Mouse (Mus musculus) inflammation-experienced regulatory T-cells (primary cell): ENCODE data around the gene U90926. TPM values are rescaled to one million over a fixed set of nuclear protein-coding genes. Genes with fewer than 3 reads are reported as not detected.

ENCODE experiments used
- polyA plus RNA-seq, 2 experiments: library from polyadenylated mRNA; unstranded; fragments of 100-300 nt; shearing (Covaris generic); gene quantifications; one replicate each; pipeline ENCODE4 v1.2.1; 2017

U90926 gene
- not detected for polyA plus RNA-seq

GRCm38 (mm10) chr5:92215308-92215707, at the start of gene U90926:
TSS of gene U90926 (minus strand) at chr5:92215408.

GRCm38 (mm10) chr5:92256218-92256617, 41.0 kb upstream of the U90926 start, which contains the start of gene Ppef2:
TSS of gene Ppef2 (minus strand) at chr5:92256278.

Other genes starting within 250 kb of the U90926 start
- under 1 TPM in 1 of 2 experiments, not detected in 1; 0.76 TPM for gene Odaph, start 227.9 kb downstream of the U90926 start, polyA plus RNA-seq
- gene Cdkl2, start 171.5 kb downstream of the U90926 start, polyA plus RNA-seq, result 1 to 10 TPM; 4.8 to 5.4 TPM
- 100 to 1,000 TPM; 159 to 181 TPM for gene G3bp2, start 131.7 kb downstream of the U90926 start, polyA plus RNA-seq
- 10 to 100 TPM; 40.3 to 56.6 TPM for gene Uso1, start 77.5 kb downstream of the U90926 start, polyA plus RNA-seq
- under 1 TPM; 0.30 to 0.87 TPM for gene Ppef2, start 40.9 kb upstream of the U90926 start, polyA plus RNA-seq
- gene Naaa, start 62.8 kb upstream of the U90926 start, polyA plus RNA-seq, result 10 to 100 TPM; 10.8 to 13.4 TPM
- gene Sdad1, start 95.1 kb upstream of the U90926 start, polyA plus RNA-seq, result 10 to 100 TPM; 33.4 to 54.3 TPM
- 1 to 10 TPM in 1 of 2 experiments, under 1 TPM in 1; 0.47 to 2.1 TPM for gene Cxcl9, start 112.7 kb upstream of the U90926 start, polyA plus RNA-seq
- 10 to 100 TPM in 1 of 2 experiments, 1 to 10 TPM in 1; 6.7 to 12.1 TPM for gene Art3, start 116.4 kb upstream of the U90926 start, polyA plus RNA-seq
- 10 to 100 TPM in 1 of 2 experiments, 1 to 10 TPM in 1; 7.2 to 21.2 TPM for gene Cxcl10, start 133.5 kb upstream of the U90926 start, polyA plus RNA-seq
- 10 to 100 TPM; 38.4 to 51.4 TPM for gene Nup54, start 219.8 kb upstream of the U90926 start, polyA plus RNA-seq